Mouse (Mus musculus) left cerebral cortex, adult 2 months (tissue): ENCODE results near the gene Pacsin1. TPM values are rescaled to one million over a fixed set of nuclear protein-coding genes. Genes with fewer than 3 reads are reported as not detected.

Experiments used
- DNase-seq, 2 experiments: peaks; one replicate each; pipeline ENCODE4 v3.0.0; 2021 to 2022; ENCODE audit warnings: low spot score in 2 of 2, mixed read lengths in 1 of 2; ENCODE audit errors: extremely low spot score in 1 of 2
- H3K27ac ChIP-seq: fragments of 200-600 bp; 2 replicates; pipeline ENCODE4 v1.8.1; 2022
- H3K4me3 ChIP-seq: fragments of 200-600 bp; 2 replicates; pipeline ENCODE4 v1.8.1; 2022
- CTCF ChIP-seq: fragments of 200-600 bp; IDR thresholded peaks from 2 replicates; pipeline ENCODE4 v1.8.1; 2022; ENCODE audit warnings: antibody characterized with exemption, mild to moderate bottlenecking, moderate library complexity
- intact Hi-C: fragments of 180-260 bp; cut with DNase I; formaldehyde crosslinking; loops from one replicate; pipeline ENCODE4 v1.15.1; 2025
- total RNA-seq, 2 experiments: library from RNA; stranded (reverse); gene quantifications; 2 replicates each; pipeline ENCODE4 v1.2.3; 2021

The Pacsin1 gene
- total RNA-seq, 2 experiments from 2014 or later = 436 to 459 TPM

- intact Hi-C loops = no loop called here
- peak overlapping the region; percentile 24; the same call in 1 of the 2 replicates for H3K27ac ChIP-seq
- no peak for DNase-seq
Observed at GRCm38 (mm10) chr17:27734344-27735073, 79.2 kb downstream of the Pacsin1 start.

GRCm38 (mm10) chr17:27740961-27741360, 85.7 kb downstream of the Pacsin1 start:
- intact Hi-C loops = no loop called here
- DNase-seq = no peak
- TF ChIP-seq CTCF = no peak
- no peak overlapping the region for H3K27ac ChIP-seq
- no peak overlapping the region for H3K4me3 ChIP-seq

More at GRCm38 (mm10) chr17:27734344-27735073, 79.2 kb downstream of the Pacsin1 start:
- no peak for TF ChIP-seq CTCF
- no peak overlapping the region for H3K4me3 ChIP-seq

- no peak for TF ChIP-seq CTCF
- intact Hi-C loops = no loop called here
- no peak for DNase-seq
- Histone ChIP-seq H3K4me3 (no peak overlapping the region), H3K27ac (no peak overlapping the region)
Observed at GRCm38 (mm10) chr17:27746446-27746845, 91.1 kb downstream of the Pacsin1 start.

GRCm38 (mm10) chr17:27748123-27748522, 92.8 kb downstream of the Pacsin1 start:
- H3K4me3 ChIP-seq = no peak overlapping the region
- intact Hi-C loops = no loop called here
- TF ChIP-seq CTCF = no peak
- DNase-seq = no peak
- H3K27ac ChIP-seq = no peak overlapping the region

- no peak for DNase-seq
- intact Hi-C loops = no loop called here
- H3K27ac ChIP-seq = peak overlapping the region; percentile 67; the same call in 1 of the 2 replicates
Observed at GRCm38 (mm10) chr17:27750451-27750942, 95.2 kb downstream of the Pacsin1 start.

GRCm38 (mm10) chr17:27751314-27752202, 96.2 kb downstream of the Pacsin1 start:
- H3K4me3 ChIP-seq = no peak overlapping the region
- DNase-seq = no peak
- H3K27ac ChIP-seq = peak overlapping the region; percentile 67

More at GRCm38 (mm10) chr17:27750451-27750942, 95.2 kb downstream of the Pacsin1 start:
- no peak for TF ChIP-seq CTCF
- H3K4me3 ChIP-seq = no peak overlapping the region

GRCm38 (mm10) chr17:27760169-27760568, 104.9 kb downstream of the Pacsin1 start:
- Histone ChIP-seq H3K4me3 (no peak overlapping the region), H3K27ac (peak overlapping the region; percentile 66)
- intact Hi-C loops = loop anchor here (5.0 kb wide), 3 partner anchors 123 to 223 kb away; partner anchors contain the start of genes RPS10-NUDT3 and Rps10
- TF ChIP-seq CTCF = no peak
- no peak for DNase-seq

More at GRCm38 (mm10) chr17:27751314-27752202, 96.2 kb downstream of the Pacsin1 start:
- intact Hi-C loops = no loop called here
- no peak for TF ChIP-seq CTCF

Other genes with a start within 250 kb of the Pacsin1 start
- gene Grm4, start 134.1 kb upstream of the Pacsin1 start, total RNA-seq = 10 to 100 TPM; 19.9 to 29.7 TPM
- gene Hmga1, start 99.0 kb upstream of the Pacsin1 start, total RNA-seq = 10 to 100 TPM; 55.2 to 55.7 TPM
- gene AI413582, start 89.8 kb upstream of the Pacsin1 start, total RNA-seq = 10 to 100 TPM; 86.7 to 93.8 TPM
- 100 to 1,000 TPM; 550 to 603 TPM for gene Nudt3, start 32.0 kb upstream of the Pacsin1 start, total RNA-seq
- gene RPS10-NUDT3, start 20.3 kb upstream of the Pacsin1 start, total RNA-seq = 1 to 10 TPM in 1 of 2 experiments, not detected in 1; 2.0 TPM
- 100 to 1,000 TPM; 444 to 464 TPM for gene Rps10, start 18.8 kb upstream of the Pacsin1 start, total RNA-seq
- under 1 TPM in 1 of 2 experiments, not detected in 1; 0.48 TPM for gene Spdef, start 73.4 kb downstream of the Pacsin1 start, total RNA-seq
- gene D17Wsu92e, start 165.1 kb downstream of the Pacsin1 start, total RNA-seq = 100 to 1,000 TPM; 219 to 228 TPM
- gene Snrpc, start 182.6 kb downstream of the Pacsin1 start, total RNA-seq = 10 to 100 TPM; 43.4 to 49.8 TPM
- 10 to 100 TPM; 20.3 to 20.8 TPM for gene Uhrf1bp1, start 200.9 kb downstream of the Pacsin1 start, total RNA-seq